Comparison of ENCODE assay signal across 8 mouse cellular contexts in the genomic region with DNA sequence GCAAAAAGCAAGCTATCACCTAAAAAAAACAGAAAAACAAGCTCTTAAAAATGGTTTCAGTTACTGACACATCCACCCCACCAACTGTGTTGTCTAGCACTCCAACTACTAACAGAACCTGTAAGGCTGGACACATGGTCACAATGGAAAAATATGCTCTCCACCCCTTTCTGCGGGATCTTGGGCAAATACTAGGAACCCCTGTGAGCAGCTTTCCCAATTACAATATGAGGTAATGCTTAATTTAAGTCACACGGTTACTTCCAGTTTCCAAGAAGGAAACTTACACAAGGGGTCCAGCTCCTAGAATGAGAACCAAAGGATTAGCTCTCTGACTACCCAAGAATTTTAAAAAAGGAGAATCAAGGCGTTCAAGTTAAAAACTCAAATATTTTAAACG. TPM values are rescaled to one million over a fixed set of nuclear protein-coding genes. Genes with fewer than 3 reads are reported as not detected.
A peak's percentile ranks its signal among the peaks of the same experiment; 100 is the strongest.
DNase-seq lines count a peak whose midpoint lies in the region; ATAC-seq and TF ChIP-seq lines count a peak whose summit lies in the region.

No protein-coding gene starts in this region.

- ATAC-seq in hindbrain, embryonic 13.5 days (ENCODE audit: low FRiP score) = no peak

- peak overlapping the region; percentile 94 for H3K4me3 ChIP-seq in gastrocnemius, adult 2 months
- H3K4me3 ChIP-seq in MEL (ENCODE audit: control insufficient read depth in 1 of 2, insufficient read depth in 1 of 2, low read depth in 2 of 2, low read length in 2 of 2) = peak overlapping the region; percentile 74 to 91
- peak overlapping the region; percentile 90 for H3K4me3 ChIP-seq in hindbrain, embryonic 13.5 days

- intact Hi-C loops in gastrocnemius, adult 2 months (cut with DNase I) = loop anchor here (2.0 kb wide), 1 partner anchor 15 kb away; no protein-coding TSS in a partner anchor
- intact Hi-C loops in gastrocnemius, postnatal 14 days (cut with DNase I; ENCODE audit: low total_unique reads) = no loop called here

- peaks cover 3 to 27% of the 10 kb centered on the region in 2 experiments for H3K36me3 ChIP-seq in MEL (ENCODE audit: control insufficient read depth in 1 of 2, insufficient read depth in 2 of 2, low read length in 2 of 2)
- peaks cover 23% of the 10 kb centered on the region for H3K36me3 ChIP-seq in hindbrain, embryonic 13.5 days

- no peak for DNase-seq in gastrocnemius, adult 2 months
- DNase-seq in gastrocnemius, postnatal 14 days = no peak
- DNase-seq in MEL (ENCODE audit: low read depth, low spot score) = peak; percentile 33
- peak; percentile 62 for DNase-seq in lung, postnatal 25 days (ENCODE audit: low spot score)
- DNase-seq in layer of hippocampus, postnatal 14 days (ENCODE audit: low spot score in 2 of 2) = no peak
- no peak for DNase-seq in gastrocnemius, adult 8-10 months (ENCODE audit: low spot score in 2 of 2)
- no peak for DNase-seq in gastrocnemius, postnatal 10 days

- no peak for TF ChIP-seq RAD21 in MEL (IDR thresholded peaks at IDR 0.05; ENCODE audit: low read depth, low read length)

- peaks cover 0 to 7% of the 10 kb centered on the region in 2 experiments; a peak in 2 of 4 replicates for H3K4me1 ChIP-seq in MEL (ENCODE audit: control insufficient read depth in 1 of 2, insufficient read depth in 2 of 2, low read length in 2 of 2)
- H3K4me1 ChIP-seq in hindbrain, embryonic 13.5 days (replicated peaks) = peaks cover 21% of the 10 kb centered on the region

- 53% methylated on average over 4 of the region's 4 CpGs for WGBS in hindbrain, embryonic 13.5 days

- TF ChIP-seq CTCF in gastrocnemius, adult 2 months (IDR thresholded peaks at IDR 0.05) = no peak
- TF ChIP-seq CTCF in MEL (IDR thresholded peaks at IDR 0.05 in 2 of 3, conservative IDR thresholded peaks at IDR 0.05 in 1 of 3; ENCODE audit: control insufficient read depth in 1 of 3, insufficient read depth in 1 of 3, low read depth in 2 of 3, low read length in 3 of 3, poor library complexity in 1 of 3, severe bottlenecking in 1 of 3) = no peak

- no peak for TF ChIP-seq EP300 in MEL (IDR thresholded peaks at IDR 0.05; ENCODE audit: low read depth in 1 of 2, low read length in 2 of 2)

- no peaks in the 10 kb centered on the region for H3K9me3 ChIP-seq in MEL (replicated peaks; ENCODE audit: insufficient read depth, low read length)
- no peaks in the 10 kb centered on the region for H3K9me3 ChIP-seq in hindbrain, embryonic 13.5 days

- H3K79me2 ChIP-seq in MEL (ENCODE audit: control insufficient read depth, insufficient read depth, low read length, poor library complexity) = peaks cover 39% of the 10 kb centered on the region

- TF ChIP-seq POLR2A in MEL (IDR thresholded peaks at IDR 0.05; ENCODE audit: control insufficient read depth in 1 of 2, insufficient read depth in 1 of 2, low read depth in 1 of 2, low read length in 2 of 2, poor library complexity in 1 of 2) = no peak

- H3K27ac ChIP-seq in gastrocnemius, adult 2 months = peak overlapping the region; percentile 85
- H3K27ac ChIP-seq in MEL (ENCODE audit: control insufficient read depth, low read depth, low read length) = no peak overlapping the region
- H3K27ac ChIP-seq in hindbrain, embryonic 13.5 days = no peak overlapping the region

- no peaks in the 10 kb centered on the region for H3K27me3 ChIP-seq in MEL (ENCODE audit: control insufficient read depth in 1 of 2, insufficient read depth in 2 of 2, low read length in 2 of 2)
- H3K27me3 ChIP-seq in hindbrain, embryonic 13.5 days = no peaks in the 10 kb centered on the region

- H3K4me2 ChIP-seq in hindbrain, embryonic 13.5 days = peak overlapping the region; percentile 70

- H3K9ac ChIP-seq in MEL (ENCODE audit: control insufficient read depth, low read depth, low read length, poor library complexity, severe bottlenecking) = peak overlapping the region; percentile 100
- H3K9ac ChIP-seq in hindbrain, embryonic 13.5 days = peak overlapping the region; percentile 93; the same call in 1 of the 2 replicates

TF ChIP-seq in MEL, 35 proteins besides CTCF, POLR2A, EP300 and RAD21:
- TF ChIP-seq POLR2AphosphoS2 (IDR thresholded peaks at IDR 0.05; ENCODE audit: low read length) (no peak), USF2 (IDR thresholded peaks at IDR 0.05; ENCODE audit: borderline replicate concordance in 1 of 2, insufficient read depth in 1 of 2, low read depth in 1 of 2, low read length in 2 of 2) (no peak), TCF12 (IDR thresholded peaks at IDR 0.05; ENCODE audit: low read depth, low read length) (no peak), MYB (IDR thresholded peaks at IDR 0.05; ENCODE audit: low read depth, low read length) (no peak), NELFE (IDR thresholded peaks at IDR 0.05; ENCODE audit: low read depth, low read length) (no peak), GATA1 (IDR thresholded peaks at IDR 0.05; ENCODE audit: low read depth, low read length) (no peak)

RNA-seq across cellular contexts. Expression of a gene that starts 1.3 kb away (rescaled TPM):
- total RNA-seq in gastrocnemius, adult 2 months (2021) = 10 to 100 TPM; 42.9 to 53.6 TPM
- 10 to 100 TPM; 27.9 to 31.0 TPM for total RNA-seq in gastrocnemius, postnatal 14 days (2021)
- total RNA-seq in MEL (2012; rRNA removed) = 17.8 and 20.4 TPM in 2 replicates
- 10 to 100 TPM; 47.8 to 96.2 TPM for polyA plus RNA-seq in MEL (2012; ENCODE audit: insufficient read depth in 1 of 2, insufficient read length in 2 of 2, low read depth in 1 of 2, low replicate concordance in 2 of 2, missing spikeins in 1 of 2)
- 1.6 and 2.7 TPM in 2 replicates for polyA plus RNA-seq in hindbrain, embryonic 13.5 days (2015; fragmentation: Nextera tagmentation; extraction: Ambion mirVana)
- 10 to 100 TPM; 16.9 to 19.6 TPM for total RNA-seq in layer of hippocampus, postnatal 14 days (2021)
- total RNA-seq in gastrocnemius, adult 8-10 months (2022) = 10 to 100 TPM; 43.8 to 52.1 (median 46.0) TPM
- 10 to 100 TPM; 36.0 to 48.8 TPM for total RNA-seq in gastrocnemius, postnatal 10 days (2021)

Comparison
In these comparisons a context has a peak if more than half of its experiments do, and no peak if none do; other contexts are left out.
1. DNase-seq: peak in MEL (single experiment) and lung, postnatal 25 days (single experiment); none in gastrocnemius, adult 2 months (single experiment), gastrocnemius, postnatal 14 days (single experiment), layer of hippocampus, postnatal 14 days (0 of 2), gastrocnemius, adult 8-10 months (0 of 2) and gastrocnemius, postnatal 10 days (single experiment).
2. Peak in every context shown above with its lines, with median percentiles within 50 percentile points of each other: H3K4me3 ChIP-seq.